Mouse (Mus musculus): ENCODE results near the gene Snrpd2.
"Not testable (repeated sequence)": the region's sequence is repeated elsewhere in the genome, so short reads cannot be mapped to it uniquely, and the experiment has no call there.

Gene Snrpd2

DNA sequence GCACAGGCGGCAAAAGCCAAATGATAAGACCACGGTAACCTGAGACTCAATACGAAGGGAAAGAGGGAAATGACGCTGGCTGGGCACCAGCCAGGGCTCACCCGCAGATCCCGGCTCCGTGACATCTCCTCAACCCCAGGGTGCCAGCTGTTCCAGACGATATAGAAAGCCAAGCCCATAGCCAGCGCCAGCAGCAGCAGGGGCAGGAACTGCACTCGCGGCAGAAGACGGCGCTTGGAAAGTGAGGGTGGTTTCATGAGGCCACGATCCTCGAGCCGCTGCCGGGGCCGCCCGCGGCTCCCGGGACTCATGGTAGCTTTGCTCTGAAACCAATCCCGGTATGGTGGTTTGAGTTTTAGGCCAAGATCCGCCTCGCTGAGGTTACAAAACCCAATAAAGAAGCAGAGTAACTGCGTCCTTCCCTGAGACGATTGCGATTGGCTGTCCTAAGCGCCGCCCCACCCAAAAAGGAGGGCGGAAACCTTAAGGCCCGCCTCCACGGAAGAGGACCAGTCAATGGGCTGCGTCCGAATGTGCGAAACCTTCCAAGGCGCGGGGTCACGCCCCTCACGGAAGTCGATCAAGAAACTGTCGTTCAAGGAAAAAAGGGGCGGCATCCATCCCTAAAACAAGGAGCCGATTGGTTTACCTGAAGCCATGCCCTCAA, 514 bp upstream of the Snrpd2 start, which contains the start of gene Qpctl:
Qpctl (minus strand) TSS at position 417 of the 667 bp plus-strand sequence.
- peak; percentile 96 to 99 for DNase-seq (ENCODE audit: low spot score in 2 of 2)

DNA sequence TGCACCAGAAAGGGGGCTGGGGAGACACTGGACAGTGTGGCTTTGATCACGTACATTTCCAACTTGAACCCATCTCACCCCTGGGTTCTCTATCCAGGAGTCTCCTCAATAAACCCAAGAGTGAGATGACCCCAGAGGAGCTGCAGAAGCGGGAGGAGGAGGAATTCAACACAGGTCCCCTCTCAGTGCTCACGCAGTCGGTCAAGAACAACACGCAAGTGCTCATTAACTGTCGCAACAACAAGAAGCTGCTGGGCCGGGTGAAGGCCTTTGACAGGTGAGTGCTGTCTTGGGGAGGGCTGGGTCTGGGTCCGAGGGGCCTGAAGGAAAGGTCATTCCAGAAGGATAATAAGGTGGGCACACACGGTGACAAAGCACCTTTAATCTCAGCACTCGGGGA, 1.6 kb downstream of the Snrpd2 start:
- not testable (repeated sequence) for DNase-seq (ENCODE audit: low spot score in 2 of 2)

DNA sequence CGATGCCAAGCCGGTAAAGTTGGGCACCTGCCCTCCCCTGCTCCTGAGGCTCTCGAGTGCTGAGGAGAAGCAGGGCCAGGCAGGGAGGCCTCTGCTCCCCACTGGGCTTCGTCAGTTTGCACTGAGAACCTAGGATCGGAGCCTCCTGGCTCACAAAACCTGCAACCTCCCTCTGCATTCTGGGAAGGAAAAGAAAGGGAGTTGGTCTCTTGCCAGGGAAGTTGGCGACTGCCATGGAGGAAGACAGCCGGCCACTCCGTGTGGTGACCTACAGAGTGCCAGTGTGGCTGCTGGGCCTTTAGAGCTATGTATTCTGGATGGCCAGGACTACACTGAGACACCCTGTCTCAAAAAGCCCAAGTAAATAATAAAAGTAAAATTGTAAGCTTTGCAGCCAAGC, 5.3 kb downstream of the Snrpd2 start:
- DNase-seq (ENCODE audit: low spot score in 2 of 2): no peak

DNA sequence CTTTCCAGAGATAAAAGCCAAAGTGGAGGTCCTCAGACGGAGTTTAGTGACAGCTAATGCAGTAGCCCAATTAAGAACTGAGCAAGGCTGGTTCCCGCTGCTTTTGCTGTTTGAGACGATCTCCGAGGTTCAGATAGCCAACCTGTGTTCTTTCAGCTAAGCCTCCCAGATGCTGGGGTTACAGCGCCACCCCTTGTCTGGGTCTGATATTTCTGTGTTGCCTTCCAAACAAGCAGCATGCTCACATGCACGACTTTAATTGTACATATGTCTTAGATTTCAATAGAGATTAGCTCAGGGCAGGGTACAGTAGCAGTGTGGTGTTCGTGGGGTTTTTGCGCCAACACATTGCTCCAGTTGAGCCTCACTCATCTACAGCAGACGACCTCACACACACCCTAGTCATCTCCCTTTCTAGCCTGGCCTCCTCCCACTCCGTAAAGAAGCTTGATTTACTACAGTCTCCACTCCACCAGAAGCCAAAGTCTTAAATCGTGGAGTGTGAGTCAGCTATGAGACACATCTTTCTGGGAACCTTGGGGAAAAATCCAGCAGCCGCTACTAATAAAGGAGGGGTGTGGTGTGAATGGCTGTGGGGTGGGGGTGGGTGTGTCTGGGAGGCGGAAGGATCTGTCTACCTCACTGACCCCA, 6.4 kb downstream of the Snrpd2 start:
- no peak for DNase-seq (ENCODE audit: low spot score in 2 of 2)

DNA sequence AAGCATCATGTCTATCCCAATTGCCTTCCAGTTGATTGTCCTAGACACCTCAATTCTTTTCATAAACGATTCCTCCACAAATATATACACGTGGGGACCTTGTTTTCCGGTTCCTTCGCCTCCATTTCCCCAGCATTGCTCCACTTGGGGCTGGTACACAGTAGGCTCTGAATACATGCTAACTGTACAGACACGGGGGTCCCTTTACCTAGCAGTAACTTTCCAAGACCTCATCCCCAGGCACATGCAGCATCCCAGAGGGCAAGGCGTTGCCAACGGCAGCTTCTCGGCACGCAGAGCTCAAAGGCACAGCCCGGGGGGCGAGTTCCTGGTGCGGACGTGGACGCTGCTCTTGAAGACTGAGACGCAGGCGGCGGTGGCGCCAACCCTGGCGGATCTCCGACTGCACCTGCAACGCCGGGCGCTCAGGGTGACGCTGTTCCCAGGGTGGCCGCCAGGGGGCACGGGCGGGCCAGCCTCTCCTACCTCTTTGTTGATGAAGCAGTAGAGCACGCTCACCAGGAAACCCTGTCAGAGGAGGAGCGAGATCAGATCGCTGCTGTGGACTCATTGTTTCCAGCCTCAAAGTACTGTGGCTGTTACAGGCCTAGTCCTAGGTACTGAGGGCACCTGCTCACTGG, 7.8 kb downstream of the Snrpd2 start:
- DNase-seq (ENCODE audit: low spot score in 2 of 2): peak; percentile 95 to 99

DNA sequence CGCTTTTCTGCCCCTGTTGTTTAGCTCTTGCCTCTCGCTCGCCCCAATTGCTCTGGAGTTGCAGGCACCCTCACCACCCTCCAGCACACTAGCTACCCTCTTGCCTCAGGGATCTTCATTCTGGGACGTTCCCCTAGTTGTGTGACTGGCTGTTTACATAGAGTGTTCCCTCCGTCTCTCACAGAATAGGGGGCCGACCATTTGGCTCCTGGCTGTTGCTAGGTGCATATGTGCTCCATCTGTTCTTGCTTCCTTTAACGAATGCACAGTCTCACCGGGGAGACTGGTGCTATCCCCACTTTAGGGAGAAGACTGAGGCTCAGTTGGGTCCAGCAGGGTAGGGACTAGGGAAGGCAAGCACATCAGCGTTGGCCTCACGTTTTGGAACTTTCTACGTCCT, 9.1 kb downstream of the Snrpd2 start:
- no peak for DNase-seq (ENCODE audit: low spot score in 2 of 2)

DNA sequence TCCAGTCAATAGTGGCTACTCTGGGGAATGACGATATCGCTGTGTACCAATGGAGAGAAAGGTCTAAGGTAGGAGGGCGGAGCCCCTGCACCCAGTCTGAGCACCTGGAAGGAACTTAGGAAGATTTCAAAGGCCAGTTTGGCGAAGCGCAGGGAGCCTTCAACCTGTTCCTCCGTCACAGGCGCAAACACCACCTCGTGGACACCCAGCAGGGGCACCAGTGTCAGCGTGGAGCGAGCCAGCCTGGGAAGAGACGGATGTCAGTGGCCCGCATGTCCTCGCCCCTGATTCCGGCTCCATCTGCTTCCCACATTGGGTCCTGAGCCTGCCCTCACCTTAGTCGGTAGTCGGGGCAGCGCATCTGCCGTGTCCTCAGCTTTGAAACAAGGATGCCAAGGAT, 9.9 kb downstream of the Snrpd2 start:
- no peak for DNase-seq (ENCODE audit: low spot score in 2 of 2)

DNA sequence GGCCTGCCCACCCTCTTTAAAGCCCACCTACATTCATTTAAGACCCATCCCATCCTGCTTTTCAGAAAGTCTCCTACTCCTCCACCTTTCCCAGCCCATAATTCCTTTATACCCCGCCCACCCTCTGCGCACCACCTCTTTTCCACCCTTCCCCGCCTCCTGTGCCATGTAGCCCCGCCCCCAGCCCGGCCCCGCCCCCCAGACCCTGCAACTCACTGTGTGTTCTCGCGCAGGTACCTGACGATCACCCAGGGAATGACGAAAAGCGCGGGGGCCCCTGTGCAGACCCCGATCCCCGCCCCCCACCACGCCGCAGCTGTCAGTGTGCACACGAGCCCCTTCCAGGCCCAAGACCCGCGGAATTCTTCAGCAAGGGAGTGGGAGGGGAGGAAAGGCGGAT, 10.6 kb downstream of the Snrpd2 start:
- DNase-seq (ENCODE audit: low spot score in 2 of 2): no peak

DNA sequence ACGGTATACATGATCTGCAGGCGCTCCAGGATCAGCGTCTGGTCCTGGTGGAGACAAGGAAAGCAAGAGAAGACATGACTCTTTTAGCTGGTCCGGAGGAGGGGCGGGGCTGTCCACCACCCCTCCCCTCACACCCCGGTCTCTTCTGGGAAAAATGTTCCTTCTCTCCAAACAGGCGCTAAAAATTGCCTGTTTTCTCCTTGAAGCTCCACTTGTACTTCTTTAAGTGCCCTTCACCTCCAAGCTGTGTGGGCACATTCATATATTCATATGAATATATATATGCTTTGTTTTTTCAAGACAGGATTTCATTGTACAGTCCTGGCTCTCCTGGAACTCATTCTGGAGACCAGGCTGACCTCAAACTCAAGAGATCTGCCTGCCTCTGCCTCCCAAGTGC, 13.4 kb downstream of the Snrpd2 start:
- no peak for DNase-seq (ENCODE audit: low spot score in 2 of 2)

DNA sequence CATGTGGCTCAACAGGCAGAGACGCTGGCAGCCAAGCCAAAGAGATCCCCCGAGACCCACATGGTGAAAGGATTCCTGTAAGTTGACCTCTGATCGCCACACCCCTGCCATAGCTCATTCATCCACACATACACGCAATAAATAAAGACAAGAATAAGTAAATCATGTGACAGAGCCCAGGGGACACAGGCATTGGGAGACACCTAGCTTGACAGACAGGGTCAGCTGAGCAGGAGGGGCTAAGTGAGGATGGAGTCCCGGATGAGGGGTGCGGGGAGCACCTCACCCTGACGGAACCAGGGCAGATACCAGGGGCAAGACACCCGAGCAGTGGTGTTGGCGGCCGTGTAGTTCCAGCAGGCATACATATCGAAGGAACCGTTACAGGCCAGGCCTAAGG, 14.2 kb downstream of the Snrpd2 start:
- no peak for DNase-seq (ENCODE audit: low spot score in 2 of 2)

DNA sequence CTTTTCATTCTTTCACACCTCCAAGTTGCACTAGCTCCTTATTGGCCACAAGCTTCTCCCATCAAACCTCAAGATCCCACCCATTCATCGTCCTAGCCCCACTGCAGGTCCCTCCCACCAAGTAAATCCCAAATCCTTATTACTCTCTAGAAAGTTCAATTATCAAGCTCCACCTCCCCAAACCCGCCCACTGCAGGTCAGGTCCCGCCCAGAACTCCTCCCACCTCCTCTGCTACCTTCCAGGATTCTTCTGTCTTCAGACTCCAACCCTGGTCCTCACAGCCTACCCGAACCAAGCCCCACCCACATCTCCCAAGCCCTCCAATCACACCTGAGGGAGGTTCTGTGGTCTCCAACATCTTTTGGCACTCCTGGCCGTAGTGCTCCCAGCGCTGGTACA, 14.7 kb downstream of the Snrpd2 start:
- no peak for DNase-seq (ENCODE audit: low spot score in 2 of 2)

DNA sequence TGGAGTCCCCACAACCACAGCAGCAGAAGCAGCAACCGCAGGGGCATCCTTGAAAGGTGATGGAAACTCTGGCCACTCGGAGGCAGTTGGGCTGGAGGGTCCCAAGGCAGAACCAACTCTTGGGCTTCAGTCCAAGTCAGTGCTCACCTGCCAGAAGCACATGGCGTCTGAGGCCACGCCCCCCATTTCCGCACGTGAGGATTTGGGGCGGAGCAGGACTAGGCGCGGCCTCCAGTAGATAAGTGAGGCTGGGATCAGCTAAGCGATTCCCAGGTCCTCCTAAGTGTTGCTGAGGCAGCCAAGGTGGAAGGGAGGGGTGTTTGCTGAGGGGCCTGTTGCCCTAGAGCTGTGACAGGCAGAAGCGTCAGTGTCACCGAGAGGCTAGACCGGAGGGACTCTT, 15.5 kb downstream of the Snrpd2 start:
- DNase-seq (ENCODE audit: low spot score in 2 of 2): no peak

DNA sequence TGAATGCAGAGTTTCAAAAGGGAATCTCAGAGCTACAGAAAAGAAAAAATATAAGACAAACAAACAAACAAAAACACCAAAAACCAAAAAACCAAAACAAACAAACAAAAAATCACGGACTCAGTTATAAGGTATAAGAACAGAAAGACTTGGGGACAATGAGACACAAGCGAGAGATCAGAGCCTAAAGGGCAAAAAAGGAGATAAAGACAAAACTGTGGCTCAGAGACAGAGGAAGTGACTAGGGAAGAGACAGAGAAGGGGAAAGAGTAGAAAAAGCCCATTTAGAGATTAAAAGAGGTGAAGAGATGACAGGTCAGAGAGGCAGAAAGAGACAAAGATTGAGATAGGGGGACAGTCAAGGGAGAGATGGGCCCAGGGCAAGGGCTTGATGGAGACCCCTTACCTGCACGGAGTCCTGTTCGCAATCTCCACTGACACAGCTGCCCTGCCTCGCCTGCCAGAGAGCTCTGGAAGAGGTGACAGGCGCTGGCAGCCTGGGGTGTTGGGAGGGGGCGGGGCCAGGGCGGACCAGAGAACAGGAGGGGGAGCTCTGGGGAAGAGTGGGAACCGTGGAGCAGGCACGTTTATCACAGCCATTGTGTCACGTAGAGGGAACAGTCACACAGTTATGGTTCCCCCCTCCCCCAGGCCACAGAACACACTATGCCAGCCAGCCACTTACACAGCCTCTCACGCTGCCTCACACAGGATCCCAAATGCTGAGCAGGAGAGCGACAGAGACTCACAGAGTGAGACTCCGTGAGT, 16.3 kb downstream of the Snrpd2 start, which contains the start of gene Gipr:
Gipr (minus strand) TSS at position 472 of the 768 bp plus-strand sequence.
- no peak for DNase-seq (ENCODE audit: low spot score in 2 of 2)

DNA sequence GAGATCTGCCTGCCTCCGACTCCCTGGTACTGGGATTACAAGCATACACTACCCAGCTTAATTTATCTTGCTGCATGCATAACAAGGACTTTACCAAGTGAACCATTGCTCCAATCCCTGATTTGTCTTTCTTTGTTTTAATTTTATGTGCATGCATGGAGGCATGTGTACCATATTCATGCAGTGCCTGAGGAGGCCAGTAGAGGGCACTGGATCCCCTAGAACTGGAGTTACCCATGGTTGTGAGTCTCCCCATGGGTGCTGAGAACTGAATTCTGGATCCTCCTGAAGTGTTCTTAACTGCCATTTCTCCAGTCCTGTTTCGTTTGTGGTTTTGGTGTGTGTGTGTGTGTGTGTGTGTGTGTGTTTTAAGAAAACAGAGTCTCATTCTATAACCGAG, 17.5 kb downstream of the Snrpd2 start:
- DNase-seq (ENCODE audit: low spot score in 2 of 2): no peak

DNA sequence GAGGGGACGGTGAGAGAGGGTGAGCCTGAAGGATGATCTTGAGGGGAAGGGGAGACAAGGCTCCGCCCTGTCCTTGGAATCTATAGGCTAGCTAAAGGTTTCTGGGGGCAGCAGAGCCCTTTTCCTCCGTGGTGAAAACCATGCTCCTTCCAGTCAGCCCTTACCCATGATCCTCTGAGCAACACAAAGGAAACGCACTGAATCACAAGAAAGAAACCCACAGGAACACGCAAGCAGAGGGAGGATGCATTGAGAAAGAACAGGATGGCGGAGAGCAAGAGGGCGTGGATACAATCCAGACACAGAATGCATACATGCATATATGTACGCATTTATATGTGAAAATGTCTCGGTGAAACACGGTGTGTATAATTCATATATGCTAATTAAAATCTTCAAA, 20.0 kb downstream of the Snrpd2 start:
- DNase-seq (ENCODE audit: low spot score in 2 of 2): no peak

DNA sequence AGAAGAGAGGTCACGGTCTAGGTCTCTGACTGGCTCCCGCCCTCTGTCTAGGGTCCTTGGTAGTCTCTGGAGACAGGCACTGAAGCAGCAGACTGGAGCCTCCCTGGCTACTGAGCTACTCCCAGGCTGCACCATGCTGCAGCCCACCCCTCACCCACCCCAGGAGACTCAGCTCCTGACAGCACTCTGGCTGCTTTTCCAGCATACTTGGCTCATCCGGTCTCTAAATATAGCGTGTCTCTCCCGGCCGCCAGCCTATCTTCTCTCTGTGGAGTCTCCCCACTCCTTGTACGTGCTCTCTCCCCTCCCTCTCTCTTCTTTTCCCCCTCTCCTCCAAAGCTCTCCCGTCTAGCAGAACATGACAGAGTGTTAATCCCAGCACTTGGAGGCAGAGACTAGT, 20.6 kb downstream of the Snrpd2 start:
- no peak for DNase-seq (ENCODE audit: low spot score in 2 of 2)

DNA sequence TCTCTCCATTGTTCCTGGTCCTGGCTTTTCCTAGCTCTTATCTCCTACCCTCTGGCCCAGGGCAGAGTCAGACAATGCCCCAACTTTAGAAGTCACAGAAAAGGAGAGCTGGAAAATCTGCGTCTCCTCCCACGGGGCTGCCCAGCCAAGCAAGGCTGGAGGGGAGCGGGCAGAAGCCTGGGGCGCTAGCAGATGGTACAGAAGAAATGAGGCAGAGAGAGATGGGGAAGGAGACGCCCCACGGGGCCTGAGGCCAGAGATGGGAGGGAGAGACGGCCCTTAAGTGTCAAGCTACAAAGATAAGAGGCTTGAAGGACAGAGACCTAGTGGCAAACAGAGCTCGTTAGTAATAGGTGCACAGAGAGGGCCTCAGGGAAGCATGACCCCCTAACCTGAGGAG, 22.3 kb downstream of the Snrpd2 start:
- DNase-seq (ENCODE audit: low spot score in 2 of 2): no peak

DNA sequence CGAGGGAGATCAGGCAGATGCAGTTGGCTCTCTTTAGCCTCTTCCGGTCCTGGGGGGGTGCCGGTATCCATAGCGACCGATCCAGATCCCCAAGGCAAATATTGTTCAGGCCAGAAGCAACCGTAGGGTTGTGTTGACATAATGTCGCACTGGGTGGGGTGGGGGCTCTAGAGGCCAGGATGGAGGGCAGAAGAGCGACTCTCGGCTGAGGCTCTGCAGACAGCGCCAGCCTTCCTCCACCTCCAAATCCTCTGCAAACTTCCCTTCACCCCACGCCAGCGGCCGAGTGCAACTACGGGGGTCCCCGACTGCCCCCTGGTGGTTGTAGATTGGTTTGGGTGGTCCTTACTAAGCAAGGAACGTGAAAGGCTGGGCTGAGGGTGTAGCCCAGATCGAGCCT, 23.4 kb downstream of the Snrpd2 start:
- DNase-seq (ENCODE audit: low spot score in 2 of 2): peak; percentile 76 to 96

DNA sequence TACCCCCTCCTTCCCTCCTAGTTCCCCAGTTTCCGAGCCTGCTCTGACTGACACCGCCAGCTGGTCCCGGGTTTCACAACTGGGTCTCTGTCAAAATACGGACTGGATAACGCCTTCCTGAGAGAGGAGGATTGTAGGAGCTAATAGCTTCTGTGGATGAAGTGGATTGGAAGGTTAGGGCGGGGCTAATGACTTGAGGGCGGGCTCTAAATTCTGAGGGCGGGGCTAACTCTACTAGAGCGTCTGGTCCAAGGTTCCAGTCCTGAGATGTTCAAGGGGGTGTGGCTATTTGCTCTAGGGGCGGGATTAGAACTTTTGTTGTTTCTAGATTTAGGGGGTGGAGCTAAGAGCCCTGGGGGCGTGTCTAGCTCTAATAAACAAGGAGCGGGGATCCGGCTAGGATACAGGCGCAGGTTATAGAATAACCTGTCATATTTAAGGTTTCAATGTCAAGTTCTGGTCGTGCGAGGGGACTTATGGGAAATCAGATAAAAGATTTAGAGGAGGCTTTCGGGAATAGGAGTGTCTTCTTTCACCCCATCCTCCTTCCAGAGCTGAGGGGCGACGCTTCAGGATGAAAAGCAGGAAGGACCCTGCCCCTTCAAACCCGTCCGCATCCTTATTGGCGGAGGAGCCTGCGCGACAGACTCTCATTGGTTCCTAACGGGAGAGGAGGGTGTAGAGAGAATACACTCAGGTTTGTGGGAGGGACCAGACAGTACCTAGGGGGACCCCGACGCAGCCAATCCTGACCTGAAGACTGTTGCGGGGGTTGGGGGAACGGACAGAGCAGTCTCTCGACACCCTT, 26.4 kb downstream of the Snrpd2 start, which contains the start of gene Eml2:
Eml2 (plus strand) TSS at position 714 of the 808 bp plus-strand sequence.
- no peak for DNase-seq (ENCODE audit: low spot score in 2 of 2)

DNA sequence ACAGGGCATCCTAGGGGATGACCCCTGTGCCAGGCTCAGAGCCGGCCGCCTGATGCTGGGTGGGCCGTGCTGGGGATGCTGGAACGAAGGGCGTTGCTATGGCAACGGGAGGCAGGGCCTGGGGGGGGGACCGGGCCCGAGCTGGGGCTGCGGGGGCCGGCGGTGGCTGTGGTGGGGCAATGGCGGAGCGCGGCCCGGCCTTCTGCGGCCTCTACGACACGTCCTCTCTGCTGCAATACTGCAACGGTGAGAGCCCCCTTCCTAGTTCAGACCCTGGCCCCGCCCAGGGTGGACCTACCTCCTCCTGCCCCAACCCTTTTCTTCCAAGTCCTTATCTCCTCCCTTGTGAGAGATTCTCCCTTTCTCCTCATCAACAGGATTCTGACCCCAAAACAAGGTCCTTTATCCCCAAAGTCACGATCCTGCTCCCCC, 27.0 kb downstream of the Snrpd2 start:
- DNase-seq (ENCODE audit: low spot score in 2 of 2): no peak

DNA sequence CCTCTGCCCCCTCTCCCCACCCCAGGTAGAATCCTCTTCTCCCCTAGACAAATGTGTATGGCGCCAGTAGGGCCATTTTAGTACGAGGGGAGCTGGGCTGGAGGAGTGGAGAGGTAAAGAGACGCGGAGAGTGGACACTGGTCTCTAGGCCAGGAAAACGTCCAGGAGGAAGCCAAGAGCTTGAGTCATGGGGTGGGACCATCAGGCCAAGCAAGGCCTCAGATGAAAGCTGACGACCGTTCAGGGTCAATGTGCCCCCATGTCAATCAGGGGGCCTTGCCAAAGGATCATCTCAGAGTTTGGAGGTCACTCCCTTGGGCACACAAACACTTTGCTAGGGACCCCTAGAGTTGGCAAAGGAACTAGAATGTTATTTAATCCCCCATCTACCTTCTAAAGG, 27.7 kb downstream of the Snrpd2 start:
- no peak for DNase-seq (ENCODE audit: low spot score in 2 of 2)
